11 mouse cellular contexts compared by ENCODE assay signal in the genomic region with DNA sequence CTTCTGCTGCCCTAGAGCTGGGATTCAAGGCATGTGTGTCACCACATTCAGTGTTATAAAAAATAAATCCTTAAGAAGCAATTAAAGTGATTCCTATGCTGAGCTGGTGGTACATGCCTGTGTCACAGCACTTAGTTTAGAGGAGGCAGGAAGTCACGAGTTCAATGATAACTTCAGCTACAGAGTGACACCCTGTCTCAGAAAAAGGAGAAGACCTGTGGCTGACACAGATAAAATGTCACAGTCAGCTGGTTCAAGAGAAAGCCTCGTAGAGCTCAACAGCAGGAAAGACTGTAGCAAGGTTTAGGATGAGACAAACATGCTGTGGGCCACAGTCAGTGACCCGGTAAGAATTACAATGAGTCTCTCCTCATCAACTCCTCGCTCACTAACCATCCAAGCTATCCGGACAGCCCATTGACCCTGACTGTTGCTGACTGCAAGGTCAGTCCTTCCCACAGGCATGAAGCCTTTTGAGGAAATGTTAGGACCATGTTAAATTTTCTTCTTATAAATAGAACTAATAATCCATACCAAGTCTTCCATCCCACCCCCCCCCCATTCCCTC. TPM values are rescaled to one million over a fixed set of nuclear protein-coding genes. Genes with fewer than 3 reads are reported as not detected.
A peak's percentile ranks its signal among the peaks of the same experiment; 100 is the strongest.
DNase-seq lines count a peak whose midpoint lies in the region; ATAC-seq lines count a peak whose summit lies in the region.
"Had no signal": no experiment of that assay in that cellular context is flagged by ENCODE, and none has a peak within 500 bp of the region (broad histone marks: within the 10 kb centered on the region; RNA-seq: fewer than 3 reads in every experiment).

No protein-coding gene starts in this region.

- no peaks in the 10 kb centered on the region for H3K9me3 ChIP-seq in heart, embryonic 12.5 days (replicated peaks)
- no peaks in the 10 kb centered on the region for H3K9me3 ChIP-seq in heart, embryonic 11.5 days (replicated peaks; ENCODE audit: control insufficient read depth, low read length)
- H3K9me3 ChIP-seq in liver, embryonic 13.5 days (replicated peaks): no peaks in the 10 kb centered on the region
- H3K9me3 ChIP-seq: midbrain, embryonic 13.5 days had no signal

- WGBS in heart, embryonic 12.5 days: 40% methylated on average over 5 of the region's 5 CpGs
- WGBS in heart, embryonic 11.5 days (ENCODE audit: insufficient replicate concordance): 50% methylated on average over 5 of the region's 5 CpGs
- 12% methylated on average over 5 of the region's 5 CpGs for WGBS in liver, embryonic 13.5 days (ENCODE audit: insufficient replicate concordance)

- H3K4me1 ChIP-seq in heart, embryonic 12.5 days (replicated peaks): peaks cover 23% of the 10 kb centered on the region
- H3K4me1 ChIP-seq in heart, embryonic 11.5 days (ENCODE audit: control insufficient read depth, insufficient read depth, low read length): peaks cover 12% of the 10 kb centered on the region; the same call in 1 of the 2 replicates
- peaks cover 82% of the 10 kb centered on the region for H3K4me1 ChIP-seq in liver, embryonic 13.5 days (replicated peaks)

- peak; percentile 16 to 23 for DNase-seq in B cell, adult 2 months
- DNase-seq in adrenal gland, postnatal 25 days: peak; percentile 12
- DNase-seq in liver, embryonic 13.5 days: peak; percentile 39
- no peak for DNase-seq in urinary bladder, adult 18-20 months (ENCODE audit: low spot score in 2 of 2)
- DNase-seq in urinary bladder, adult 2 months (ENCODE audit: low spot score): no peak
- no peak for DNase-seq in cerebellum, adult 18-20 months
- DNase-seq: gastrocnemius, postnatal 25 days had no signal

- peaks cover 3% of the 10 kb centered on the region; the same call in 1 of the 2 replicates for H3K36me3 ChIP-seq in heart, embryonic 12.5 days
- H3K36me3 ChIP-seq in heart, embryonic 11.5 days (ENCODE audit: control insufficient read depth, insufficient read depth, low read length): no peaks in the 10 kb centered on the region
- no peaks in the 10 kb centered on the region for H3K36me3 ChIP-seq in liver, embryonic 13.5 days
- H3K36me3 ChIP-seq: midbrain, embryonic 13.5 days had no signal

- no peaks in the 10 kb centered on the region for H3K27me3 ChIP-seq in heart, embryonic 12.5 days (replicated peaks)
- H3K27me3 ChIP-seq in heart, embryonic 11.5 days (ENCODE audit: control insufficient read depth, insufficient read depth, low read length): no peaks in the 10 kb centered on the region
- H3K27me3 ChIP-seq in liver, embryonic 13.5 days: no peaks in the 10 kb centered on the region
- H3K27me3 ChIP-seq: midbrain, embryonic 13.5 days had no signal

- H3K4me3 ChIP-seq in heart, embryonic 12.5 days: no peak overlapping the region
- H3K4me3 ChIP-seq in heart, embryonic 11.5 days (ENCODE audit: low read depth, low read length): no peak overlapping the region
- no peak overlapping the region for H3K4me3 ChIP-seq in liver, embryonic 13.5 days (replicated peaks)
- H3K4me3 ChIP-seq: midbrain, embryonic 13.5 days had no signal

- no peak overlapping the region for H3K9ac ChIP-seq in heart, embryonic 12.5 days
- H3K9ac ChIP-seq in heart, embryonic 11.5 days (ENCODE audit: low read depth, low read length): no peak overlapping the region
- peak overlapping the region; percentile 26; the same call in 1 of the 2 replicates for H3K9ac ChIP-seq in liver, embryonic 13.5 days
- H3K9ac ChIP-seq: midbrain, embryonic 13.5 days had no signal

- H3K27ac ChIP-seq in heart, embryonic 12.5 days (ENCODE audit: poor library complexity, severe bottlenecking): 0 out of 2 replicates have a peak overlapping the region, but pooled peaks have one; percentile 1
- H3K27ac ChIP-seq in heart, embryonic 11.5 days (ENCODE audit: low read depth, low read length): no peak overlapping the region
- H3K27ac ChIP-seq in liver, embryonic 13.5 days: peak overlapping the region; percentile 90
- H3K27ac ChIP-seq: midbrain, embryonic 13.5 days had no signal

- ATAC-seq in heart, embryonic 12.5 days (ENCODE audit: insufficient number of reproducible peaks, low FRiP score): no peak
- ATAC-seq in heart, embryonic 11.5 days (replicated peaks; ENCODE audit: insufficient number of reproducible peaks, low FRiP score, low TSS enrichment): no peak
- peak; percentile 81 for ATAC-seq in liver, embryonic 13.5 days (ENCODE audit: low read depth)
- ATAC-seq: intestine, embryonic 16.5 days; midbrain, embryonic 13.5 days had no signal

- H3K4me2 ChIP-seq in heart, embryonic 12.5 days: no peak overlapping the region
- H3K4me2 ChIP-seq in heart, embryonic 11.5 days: no peak overlapping the region
- H3K4me2 ChIP-seq in liver, embryonic 13.5 days: peak overlapping the region; percentile 37
- H3K4me2 ChIP-seq: midbrain, embryonic 13.5 days had no signal

RNA-seq across cellular contexts. Expression of gene Nmrk1, which starts 15.2 kb away (rescaled TPM):
- 5.7 and 6.3 TPM in 2 replicates for polyA plus RNA-seq in heart, embryonic 12.5 days (2016; fragmentation: Nextera tagmentation; extraction: Ambion mirVana)
- polyA plus RNA-seq in heart, embryonic 11.5 days (2014; fragmentation: Nextera tagmentation; extraction: Ambion mirVana): 6.0 and 7.6 TPM in 2 replicates
- total RNA-seq in adrenal gland, postnatal 25 days (2021): 11.8 and 12.5 TPM in 2 replicates
- 6.8 TPM in 2 replicates for polyA plus RNA-seq in liver, embryonic 13.5 days (2015; fragmentation: Nextera tagmentation; extraction: Ambion mirVana)
- polyA plus RNA-seq in urinary bladder, adult 2 months (2012; rRNA removed): 12.6 and 14.7 TPM in 2 replicates

RNA-seq across cellular contexts. Expression of gene Ostf1, which starts 15.3 kb away (rescaled TPM):
- 59.5 and 60.4 TPM in 2 replicates for polyA plus RNA-seq in heart, embryonic 12.5 days (2016; fragmentation: Nextera tagmentation; extraction: Ambion mirVana)
- polyA plus RNA-seq in heart, embryonic 11.5 days (2014; fragmentation: Nextera tagmentation; extraction: Ambion mirVana): 60.2 and 65.4 TPM in 2 replicates
- 114 and 125 TPM in 2 replicates for total RNA-seq in adrenal gland, postnatal 25 days (2021)
- polyA plus RNA-seq in liver, embryonic 13.5 days (2015; fragmentation: Nextera tagmentation; extraction: Ambion mirVana): 63.7 and 64.5 TPM in 2 replicates
- polyA plus RNA-seq in urinary bladder, adult 2 months (2012; rRNA removed): 85.0 and 103 TPM in 2 replicates

RNA-seq across cellular contexts. Expression of gene Carnmt1, which starts 23.6 kb away (rescaled TPM):
- 32.3 and 34.9 TPM in 2 replicates for polyA plus RNA-seq in heart, embryonic 12.5 days (2016; fragmentation: Nextera tagmentation; extraction: Ambion mirVana)
- polyA plus RNA-seq in heart, embryonic 11.5 days (2014; fragmentation: Nextera tagmentation; extraction: Ambion mirVana): 21.7 and 26.5 TPM in 2 replicates
- total RNA-seq in adrenal gland, postnatal 25 days (2021): 23.9 and 28.6 TPM in 2 replicates
- 24.7 and 25.6 TPM in 2 replicates for polyA plus RNA-seq in liver, embryonic 13.5 days (2015; fragmentation: Nextera tagmentation; extraction: Ambion mirVana)
- polyA plus RNA-seq in urinary bladder, adult 2 months (2012; rRNA removed): 9.8 and 10.1 TPM in 2 replicates

Comparison
In these comparisons a context has a peak if more than half of its experiments do, and no peak if none do; other contexts are left out.
1. DNase-seq: peak in B cell, adult 2 months (2 of 2), adrenal gland, postnatal 25 days (single experiment) and liver, embryonic 13.5 days (single experiment); none in urinary bladder, adult 18-20 months (0 of 2), urinary bladder, adult 2 months (single experiment) and cerebellum, adult 18-20 months (0 of 2).